Mouse (Mus musculus) brown adipose tissue, adult 24 weeks (tissue): ENCODE measurements around the gene Gm12169. TPM values are rescaled to one million over a fixed set of nuclear protein-coding genes. Genes with fewer than 3 reads are reported as not detected.

Experiments used
- H3K27ac ChIP-seq: fragments of 200-500 bp; replicated peaks from 2 replicates; pipeline ENCODE4 v1.5.1; 2012; ENCODE audit warnings: low read depth, mild to moderate bottlenecking, low read length
- H3K4me1 ChIP-seq: fragments of 200-500 bp; 2 replicates; pipeline ENCODE4 v1.6.1; 2012; ENCODE audit warnings: low read length, mixed read lengths; ENCODE audit not compliant: control insufficient read depth, insufficient read depth, insufficient read length
- H3K4me3 ChIP-seq: fragments of 200-500 bp; 2 replicates; pipeline ENCODE4 v1.5.1; 2012; ENCODE audit warnings: low read depth, mild to moderate bottlenecking, low read length, moderate library complexity; ENCODE audit not compliant: insufficient read depth
- polyA plus RNA-seq: library from polyadenylated mRNA; stranded (reverse); fragments of >200 nt; gene quantifications from 2 replicates; pipeline ENCODE4 v1.2.4, GENCODE M21; 2012; ENCODE audit not compliant: missing spikeins, insufficient read depth, insufficient read length

Gene Gm12169
- polyA plus RNA-seq, 1 experiment = not detected

DNA sequence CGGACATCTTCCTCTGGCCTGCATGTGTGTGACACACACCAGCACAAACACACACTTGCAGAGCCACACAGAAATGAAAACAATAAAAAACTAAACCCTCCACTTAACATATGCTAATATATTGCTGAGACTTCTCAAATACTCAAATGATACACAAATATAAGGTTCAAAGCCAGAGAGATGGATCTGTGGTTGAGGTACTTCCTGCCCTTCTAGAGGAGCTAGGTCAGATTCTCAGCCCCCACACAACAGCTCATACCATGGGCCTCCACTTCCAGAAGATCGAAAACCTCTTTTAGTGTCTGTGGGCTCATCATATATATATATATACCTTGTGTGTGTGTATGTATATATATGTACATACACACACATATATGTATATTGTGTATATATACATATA is 42.0 kb downstream of the Gm12169 start:
- H3K4me3 ChIP-seq = no peak overlapping the region
- H3K27ac ChIP-seq = no peak overlapping the region
- H3K4me1 ChIP-seq = no peaks in the 10 kb centered on the region

DNA sequence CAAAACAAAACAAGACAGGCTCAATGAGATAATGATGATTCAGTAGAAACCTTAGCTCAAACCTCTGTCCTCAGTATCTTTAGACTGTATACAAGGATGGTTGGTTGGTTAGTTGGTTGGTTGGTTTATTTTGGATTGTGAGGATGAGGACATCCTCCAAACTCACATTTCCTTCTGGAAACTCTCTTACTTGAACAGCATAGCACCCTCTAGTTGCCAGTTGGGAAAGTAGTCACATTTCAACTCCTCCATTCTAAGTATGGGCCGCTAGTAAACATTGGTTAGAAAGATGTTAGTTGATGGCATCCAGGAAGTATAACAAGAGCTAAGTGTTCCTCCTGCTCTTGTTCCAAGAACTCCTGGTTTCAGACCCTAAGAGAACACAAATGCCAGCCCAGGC is 45.1 kb downstream of the Gm12169 start:
- Histone ChIP-seq H3K27ac (no peak overlapping the region), H3K4me1 (no peaks in the 10 kb centered on the region), H3K4me3 (no peak overlapping the region)

DNA sequence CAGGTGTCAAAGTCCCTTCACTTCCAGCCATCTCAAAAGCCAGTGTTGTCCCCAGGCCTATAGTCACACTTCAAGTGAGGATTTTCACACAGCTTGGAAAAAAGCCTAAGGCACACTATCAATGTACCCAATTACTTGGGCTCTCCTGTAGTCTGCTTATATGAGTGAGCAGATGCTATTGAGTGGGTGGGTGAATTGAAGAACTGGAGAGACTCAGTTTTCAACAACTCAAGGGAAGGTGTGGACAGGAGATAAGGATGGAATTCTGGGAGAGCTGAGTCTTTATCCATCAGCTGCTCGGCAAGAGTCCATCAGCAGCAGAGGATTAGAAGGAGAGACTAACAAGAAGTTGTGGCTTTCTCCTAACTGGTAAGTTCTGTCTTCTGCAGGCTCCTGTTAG is 47.3 kb downstream of the Gm12169 start, which contains the start of gene BC053393:
Gene BC053393, plus strand, starts transcription at position 210 of the 400 bp plus-strand sequence.
- no peak within 1 kb of the TSS for H3K4me3 ChIP-seq
- H3K27ac ChIP-seq = no peak within 1 kb of the TSS
- H3K4me1 ChIP-seq = no peaks in the 10 kb centered on the region

GRCm38 (mm10) chr11:46578771-46579281 is 54.8 kb downstream of the Gm12169 start:
- H3K4me3 ChIP-seq = no peak overlapping the region
- H3K4me1 ChIP-seq = no peaks in the 10 kb centered on the region
- no peak overlapping the region for H3K27ac ChIP-seq

GRCm38 (mm10) chr11:46580428-46580827 is 56.4 kb downstream of the Gm12169 start:
- no peak overlapping the region for H3K4me3 ChIP-seq
- no peak overlapping the region for H3K27ac ChIP-seq
- no peaks in the 10 kb centered on the region for H3K4me1 ChIP-seq

DNA sequence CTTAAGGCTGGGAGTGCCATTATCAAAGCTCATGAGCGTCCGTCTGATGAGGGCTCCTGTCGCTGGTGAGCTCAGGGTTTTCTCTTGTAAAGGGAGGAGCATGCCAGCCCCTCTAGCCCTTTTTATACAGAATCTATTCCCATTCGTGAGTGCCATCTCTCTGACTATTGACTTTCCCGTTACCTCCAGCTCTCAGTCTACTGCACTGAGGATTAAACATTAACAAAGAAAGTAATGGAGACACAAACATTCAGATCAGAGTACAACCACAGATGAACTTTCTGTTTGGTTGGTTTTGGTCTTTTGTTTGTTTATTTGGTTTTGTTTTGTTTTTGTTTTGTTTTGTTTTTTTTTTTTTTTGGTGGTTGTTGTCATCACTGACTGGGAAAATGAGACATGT is 58.7 kb downstream of the Gm12169 start:
- H3K4me3 ChIP-seq = no peak overlapping the region
- H3K4me1 ChIP-seq = no peaks in the 10 kb centered on the region
- no peak overlapping the region for H3K27ac ChIP-seq

Other genes starting within 250 kb of the Gm12169 start
- 0.29 and 0.59 TPM in 2 replicates for gene Cyfip2, start 211.4 kb upstream of the Gm12169 start, polyA plus RNA-seq
- not detected in 2 replicates for gene Itk, start 134.7 kb upstream of the Gm12169 start, polyA plus RNA-seq
- gene Fam71b, start 127.7 kb upstream of the Gm12169 start, polyA plus RNA-seq = not detected in 2 replicates
- gene Med7, start 87.3 kb upstream of the Gm12169 start, polyA plus RNA-seq = 18.0 and 27.4 TPM in 2 replicates
- not detected in 2 replicates for gene Havcr2, start 69.3 kb upstream of the Gm12169 start, polyA plus RNA-seq
- not detected in 2 replicates for gene BC053393, start 47.3 kb downstream of the Gm12169 start, polyA plus RNA-seq
- not detected in 2 replicates for gene Dppa1, start 105.0 kb downstream of the Gm12169 start, polyA plus RNA-seq
- gene Timd2, start 182.8 kb downstream of the Gm12169 start, polyA plus RNA-seq = not detected in 2 replicates
- gene Havcr1, start 210.9 kb downstream of the Gm12169 start, polyA plus RNA-seq = not detected in 2 replicates